ENCODE assay signal across 15 mouse cellular contexts in genomic region chr5:43297459-43297858, GRCm38 (mm10).
DNase-seq lines count a peak whose midpoint lies in the region; ATAC-seq and TF ChIP-seq lines count a peak whose summit lies in the region.
"Had no signal": no experiment of that assay in that cellular context is flagged by ENCODE, and none has a peak within 500 bp of the region (broad histone marks: within the 10 kb centered on the region; RNA-seq: fewer than 3 reads in every experiment).

No protein-coding gene starts in this region.

- TF ChIP-seq POLR2A in lung, adult 2 months (IDR thresholded peaks at IDR 0.05; ENCODE audit: borderline replicate concordance, extremely low read depth, low read depth, low read length) = no peak

- TF ChIP-seq CTCF in lung, postnatal 0 days (IDR thresholded peaks at IDR 0.05) = no peak
- TF ChIP-seq CTCF in lung, adult 2 months (IDR thresholded peaks at IDR 0.05; ENCODE audit: insufficient read depth, low read length) = no peak

- no peak for ATAC-seq in lung, postnatal 0 days
- ATAC-seq in heart, embryonic 11.5 days (replicated peaks; ENCODE audit: insufficient number of reproducible peaks, low FRiP score, low TSS enrichment) = no peak; the same call in 1 of the 2 replicates
- ATAC-seq in inflammation-experienced regulatory T-cells, adult 6 months = no peak
- ATAC-seq: forebrain, embryonic 15.5 days; intestine, embryonic 15.5 days had no signal

- H3K27ac ChIP-seq in lung, postnatal 0 days (ENCODE audit: low read length) = no peak overlapping the region
- 0 out of 2 replicates have a peak overlapping the region, but pooled peaks have one; percentile 41 for H3K27ac ChIP-seq in heart, embryonic 11.5 days (ENCODE audit: low read depth, low read length)
- H3K27ac ChIP-seq: forebrain, embryonic 15.5 days; gastrocnemius, adult 2 months; intestine, embryonic 15.5 days; layer of hippocampus, adult 2 months had no signal

- no peak overlapping the region for H3K4me2 ChIP-seq in lung, postnatal 0 days (replicated peaks; ENCODE audit: low read depth, low read length)
- H3K4me2 ChIP-seq in heart, embryonic 11.5 days = no peak overlapping the region
- H3K4me2 ChIP-seq: forebrain, embryonic 15.5 days; intestine, embryonic 15.5 days had no signal

- no peaks in the 10 kb centered on the region for H3K9me3 ChIP-seq in lung, postnatal 0 days (ENCODE audit: low read length)
- no peaks in the 10 kb centered on the region for H3K9me3 ChIP-seq in heart, embryonic 11.5 days (replicated peaks; ENCODE audit: control insufficient read depth, low read length)
- H3K9me3 ChIP-seq: forebrain, embryonic 15.5 days; intestine, embryonic 15.5 days; megakaryocyte, embryonic 14.5 days had no signal

- no peak overlapping the region for H3K9ac ChIP-seq in lung, postnatal 0 days (replicated peaks; ENCODE audit: low read depth)
- H3K9ac ChIP-seq in heart, embryonic 11.5 days (ENCODE audit: low read depth, low read length) = no peak overlapping the region
- H3K9ac ChIP-seq: forebrain, embryonic 15.5 days; intestine, embryonic 15.5 days had no signal

- no peaks in the 10 kb centered on the region for H3K27me3 ChIP-seq in lung, postnatal 0 days (replicated peaks; ENCODE audit: insufficient read depth, low read length)
- no peaks in the 10 kb centered on the region for H3K27me3 ChIP-seq in heart, embryonic 11.5 days (ENCODE audit: control insufficient read depth, insufficient read depth, low read length)
- H3K27me3 ChIP-seq: forebrain, embryonic 15.5 days; intestine, embryonic 15.5 days; megakaryocyte, embryonic 14.5 days had no signal

- no peaks in the 10 kb centered on the region for H3K4me1 ChIP-seq in lung, postnatal 0 days (ENCODE audit: insufficient read depth, low read depth, low read length)
- H3K4me1 ChIP-seq in lung, adult 2 months (ENCODE audit: control insufficient read depth, insufficient read depth, low read length) = no peaks in the 10 kb centered on the region
- H3K4me1 ChIP-seq in heart, embryonic 11.5 days (ENCODE audit: control insufficient read depth, insufficient read depth, low read length) = peaks cover 20% of the 10 kb centered on the region
- H3K4me1 ChIP-seq: forebrain, embryonic 15.5 days; intestine, embryonic 15.5 days had no signal

- no peak overlapping the region for H3K4me3 ChIP-seq in lung, postnatal 0 days (ENCODE audit: low read depth, low read length)
- H3K4me3 ChIP-seq in lung, adult 2 months (replicated peaks; ENCODE audit: extremely low read depth, low read depth, low read length) = no peak overlapping the region
- no peak overlapping the region for H3K4me3 ChIP-seq in heart, embryonic 11.5 days (ENCODE audit: low read depth, low read length)
- H3K4me3 ChIP-seq: erythroblast, embryonic 14.5 days; forebrain, embryonic 15.5 days; gastrocnemius, adult 2 months; intestine, embryonic 15.5 days; layer of hippocampus, adult 2 months; megakaryocyte, embryonic 14.5 days had no signal

- H3K36me3 ChIP-seq in lung, postnatal 0 days (ENCODE audit: insufficient read depth, low read length) = no peaks in the 10 kb centered on the region
- no peaks in the 10 kb centered on the region for H3K36me3 ChIP-seq in heart, embryonic 11.5 days (ENCODE audit: control insufficient read depth, insufficient read depth, low read length)
- H3K36me3 ChIP-seq: forebrain, embryonic 15.5 days; intestine, embryonic 15.5 days had no signal

- TF ChIP-seq EP300 in lung, postnatal 0 days (IDR thresholded peaks at IDR 0.05) = no peak

- peak; percentile 17 for DNase-seq in lung, postnatal 0 days (ENCODE audit: low spot score)
- DNase-seq in lung, adult 2 months = no peak
- peak; percentile 40 to 48 for DNase-seq in cerebellum, postnatal 10 days
- DNase-seq in heart, postnatal 4 days = peak; percentile 25
- DNase-seq in ovary, postnatal 14 days (ENCODE audit: low spot score) = no peak
- DNase-seq in frontal cortex, adult 2 months (ENCODE audit: extremely low spot score in 1 of 2, low spot score in 1 of 2) = no peak
- DNase-seq: embryo, embryonic 11 days; gastrocnemius, adult 2 months had no signal

- 40% methylated on average over 7 of the region's 7 CpGs for WGBS in lung, postnatal 0 days
- 47% methylated on average over 7 of the region's 7 CpGs for whole genome bisulfite sequencing in lung, adult 2 months
- 48% methylated on average over 7 of the region's 7 CpGs for WGBS in heart, embryonic 11.5 days (ENCODE audit: insufficient replicate concordance)

Comparison
In these comparisons a context has a peak if more than half of its experiments do, and no peak if none do; other contexts are left out.
1. DNase-seq: peak in lung, postnatal 0 days (single experiment), cerebellum, postnatal 10 days (2 of 2) and heart, postnatal 4 days (single experiment); none in lung, adult 2 months (single experiment), ovary, postnatal 14 days (single experiment) and frontal cortex, adult 2 months (0 of 2).